Mouse (Mus musculus): Measurements from ENCODE around the gene Phgr1.
A peak's percentile ranks its signal among the peaks of the same experiment; 100 is the strongest.

Phgr1 gene

DNA sequence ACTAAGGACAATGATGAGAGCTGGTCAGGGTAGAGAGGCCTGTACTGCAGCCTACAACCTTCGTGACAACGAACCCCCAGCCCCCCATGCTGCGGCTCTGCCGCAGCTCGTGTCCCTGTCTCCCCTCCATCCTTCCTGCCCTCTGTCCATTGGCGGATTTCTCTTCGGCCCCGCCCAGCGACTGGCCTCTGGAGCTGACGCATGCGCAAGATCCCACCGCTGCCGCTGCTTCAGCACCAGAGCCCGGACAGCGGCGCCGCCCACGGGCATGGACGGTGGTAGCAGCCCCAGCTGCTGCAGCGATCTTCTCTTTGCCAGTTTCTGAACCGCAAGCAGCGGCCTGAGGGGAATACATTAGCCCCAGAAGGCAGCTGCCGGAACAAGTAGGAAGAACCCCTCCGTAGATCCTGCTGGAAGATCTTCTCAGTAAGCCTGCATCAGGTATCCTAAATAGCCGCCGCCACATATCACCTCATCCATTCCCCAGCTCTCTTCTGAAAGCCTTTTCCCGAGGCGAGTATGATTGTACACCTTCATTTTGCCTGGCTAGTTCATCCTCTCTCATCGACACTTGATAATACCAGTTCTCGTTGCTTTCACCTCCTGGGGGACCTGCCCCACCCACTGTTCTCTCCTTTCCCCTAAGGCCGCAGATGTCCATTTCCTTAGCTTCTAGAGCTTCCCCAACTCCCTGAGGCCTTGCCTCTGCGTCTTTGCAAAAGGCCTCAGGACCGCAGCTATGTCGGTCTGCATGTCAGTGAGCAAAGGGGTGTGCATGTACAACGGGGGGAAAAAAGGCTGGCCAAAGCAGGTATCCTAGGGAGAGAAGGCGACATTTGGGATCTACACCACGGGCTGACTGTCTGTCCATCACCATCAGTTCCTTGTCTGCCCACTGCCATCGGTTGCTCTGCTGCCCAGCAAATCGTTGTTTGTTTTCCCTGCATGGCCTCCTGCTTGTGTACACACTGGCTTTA lies 7.2 kb downstream of the Phgr1 start, which contains the start of gene Disp2:
TSS of gene Disp2 (plus strand) at position 216 of the 977 bp plus-strand sequence.
- peak; percentile 92 for DNase-seq

DNA sequence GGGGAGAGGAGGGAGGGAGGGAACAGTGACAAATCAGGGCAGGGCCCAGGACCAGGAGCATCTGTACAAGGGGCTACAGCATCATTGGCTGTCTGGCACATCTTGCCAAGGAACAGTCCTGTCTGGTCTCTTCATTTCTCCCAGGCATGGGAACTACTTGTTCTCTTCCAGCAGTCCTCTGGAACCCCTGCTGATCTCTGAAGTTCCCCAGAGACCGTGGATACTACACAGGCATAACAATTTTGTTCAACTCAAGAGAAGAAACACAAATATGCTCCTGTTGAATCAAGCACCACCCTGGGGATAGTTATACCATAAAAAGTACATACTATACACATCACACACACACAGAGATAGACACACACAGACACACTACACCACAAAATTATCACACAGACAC lies 8.5 kb downstream of the Phgr1 start:
- DNase-seq, result no peak

DNA sequence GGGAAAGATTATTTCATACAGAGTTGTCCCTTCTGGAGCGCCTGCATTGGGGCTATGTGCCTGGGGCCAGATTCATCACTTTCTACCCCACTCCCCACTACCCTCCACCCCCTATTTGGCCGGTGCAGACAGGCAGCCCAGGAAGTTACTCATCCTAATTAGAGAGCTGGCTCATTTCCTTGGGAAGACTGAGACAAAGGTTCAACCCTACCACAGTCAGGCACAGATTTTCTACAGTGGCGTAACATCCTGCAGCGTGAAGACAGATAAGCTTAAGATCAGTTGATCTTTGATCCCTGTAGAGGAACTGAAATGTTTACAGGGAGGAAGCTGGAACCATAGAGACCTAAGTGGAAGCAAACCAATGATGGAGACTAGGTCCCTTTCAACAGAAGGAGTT lies 9.7 kb downstream of the Phgr1 start:
- DNase-seq, result no peak

DNA sequence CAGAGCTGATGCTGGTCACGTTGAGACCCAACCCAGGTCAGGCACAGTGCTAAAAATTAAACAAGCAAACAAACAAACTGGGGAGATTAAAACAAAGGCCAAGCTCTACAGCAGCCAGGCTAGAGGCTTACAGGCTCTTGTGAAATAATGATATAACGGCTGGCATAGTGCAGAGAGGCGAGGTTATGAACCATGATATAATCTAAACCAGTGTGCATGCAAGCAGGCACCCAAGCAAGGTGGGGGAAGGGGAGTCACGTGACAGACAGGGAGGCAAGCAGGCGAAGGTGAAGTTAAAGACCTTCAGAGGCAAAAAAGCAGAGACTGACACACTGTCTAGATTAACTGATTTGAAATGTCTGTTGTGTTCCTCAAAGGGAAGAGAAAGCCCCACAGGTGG lies 10.5 kb downstream of the Phgr1 start:
- no peak for DNase-seq

DNA sequence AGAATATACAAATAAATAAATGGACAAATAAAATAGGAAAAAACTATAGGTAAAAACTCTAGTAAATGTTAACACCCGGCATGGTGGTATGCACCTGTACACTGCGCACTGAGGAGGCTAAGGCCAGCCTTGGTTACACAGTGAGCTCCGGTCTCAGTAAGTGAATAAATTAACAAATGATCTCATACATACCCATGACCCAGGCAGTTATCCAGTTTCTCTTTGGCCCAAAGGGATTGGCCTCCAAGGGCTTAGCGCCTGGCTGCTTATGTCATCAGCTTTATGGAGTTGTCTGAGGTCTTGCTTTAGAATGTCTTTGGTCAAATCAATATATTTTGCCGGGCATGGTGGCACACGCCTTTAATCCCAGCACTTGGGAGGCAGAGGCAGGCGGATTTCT lies 11.1 kb downstream of the Phgr1 start:
- no peak for DNase-seq

DNA sequence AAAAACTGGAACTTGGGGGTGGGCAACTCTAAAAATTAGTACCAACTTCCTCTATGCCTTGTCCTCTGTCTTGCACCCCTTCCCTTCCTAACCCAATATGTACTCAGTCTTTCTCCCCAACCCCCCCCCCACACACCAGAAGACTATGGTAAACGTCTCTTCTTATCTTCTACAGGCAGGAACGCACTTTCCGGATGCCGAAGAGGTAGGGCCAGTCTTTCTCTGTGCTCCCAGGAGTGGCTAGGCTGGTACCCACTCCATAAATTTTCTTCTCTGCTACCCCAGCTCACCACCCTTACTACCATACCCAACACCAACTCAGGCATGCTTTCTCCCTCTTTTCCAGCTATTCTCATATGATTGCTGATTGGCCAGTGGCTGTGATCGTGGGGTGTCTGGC lies 14.0 kb downstream of the Phgr1 start:
- no peak for DNase-seq

- DNase-seq, result peak; percentile 79
Observed at GRCm38 (mm10) chr2:118789501-118789900, 16.9 kb downstream of the Phgr1 start.

- no peak for DNase-seq
Observed at GRCm38 (mm10) chr2:118790221-118790550, 17.6 kb downstream of the Phgr1 start.

GRCm38 (mm10) chr2:118790551-118791525 lies 18.3 kb downstream of the Phgr1 start:
- DNase-seq, result peak; percentile 84

GRCm38 (mm10) chr2:118791591-118792258 lies 19.2 kb downstream of the Phgr1 start:
- DNase-seq, result no peak

DNA sequence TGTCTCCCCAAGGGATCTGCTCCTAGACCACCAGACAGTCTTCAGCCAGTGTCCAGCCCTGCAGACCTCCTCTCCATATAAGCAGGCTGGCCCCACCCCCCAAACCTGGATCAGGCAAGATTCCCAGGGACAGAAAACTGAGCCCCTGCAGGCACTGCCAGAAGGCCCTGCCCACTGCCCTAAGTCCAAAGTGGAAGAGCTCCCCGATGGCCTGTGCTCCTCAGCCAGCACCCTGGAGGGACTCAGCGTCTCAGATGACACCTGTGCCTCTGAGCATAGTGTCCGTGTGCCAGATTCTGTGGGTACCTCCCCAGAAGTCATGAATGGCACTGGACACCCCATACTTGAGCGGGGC lies 19.7 kb downstream of the Phgr1 start:
- DNase-seq, result no peak

DNA sequence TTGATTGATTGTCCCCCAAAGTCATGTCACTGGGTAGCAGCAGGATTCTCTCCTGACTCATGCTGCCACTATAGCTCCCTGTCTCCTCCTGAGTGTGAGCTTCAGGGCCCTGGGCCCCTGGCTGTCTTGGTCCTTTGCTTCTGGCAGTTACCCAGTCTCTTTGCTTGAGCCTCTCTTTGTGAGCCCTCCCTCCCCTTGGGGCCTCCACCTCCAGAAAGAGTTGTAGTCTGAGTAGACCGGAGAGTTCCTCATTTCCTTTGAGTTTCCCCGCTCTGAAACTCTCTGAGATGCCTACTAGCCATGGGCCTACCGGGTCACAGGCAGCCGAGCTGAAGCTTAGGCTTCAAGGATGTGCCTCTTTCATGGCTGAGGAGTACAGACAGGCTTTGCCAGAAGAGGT lies 21.1 kb downstream of the Phgr1 start:
- DNase-seq, result no peak

DNA sequence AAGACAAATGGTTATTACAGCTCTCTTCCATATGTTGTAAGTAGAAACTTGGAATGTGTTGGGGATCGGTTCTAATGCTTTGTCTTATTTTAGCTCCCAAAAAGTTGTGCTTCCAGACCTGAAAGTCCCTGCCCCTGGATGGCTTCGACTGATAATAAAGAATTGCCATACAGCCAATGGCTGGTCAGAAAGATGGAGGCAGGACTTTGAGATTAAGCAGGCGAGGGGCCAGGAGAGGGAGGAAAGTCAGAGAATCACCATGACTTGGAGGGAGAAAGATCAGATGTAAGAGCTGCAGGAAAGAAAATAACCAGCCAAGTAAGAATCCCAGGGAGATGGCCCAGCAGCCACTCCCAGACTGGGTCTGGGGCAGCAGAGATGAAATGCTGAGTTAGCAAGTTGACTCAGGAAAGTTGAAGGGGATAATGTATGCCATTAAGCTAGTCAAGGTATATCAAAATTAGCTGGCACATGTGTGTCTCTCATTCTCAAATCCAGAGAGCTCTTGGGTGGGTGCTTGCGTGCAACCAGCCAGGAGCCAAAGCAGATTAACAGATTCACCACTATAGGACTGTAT lies 30.1 kb downstream of the Phgr1 start:
- DNase-seq, result no peak

- no peak for DNase-seq
Observed at GRCm38 (mm10) chr2:118804474-118804873, 31.9 kb downstream of the Phgr1 start.

DNA sequence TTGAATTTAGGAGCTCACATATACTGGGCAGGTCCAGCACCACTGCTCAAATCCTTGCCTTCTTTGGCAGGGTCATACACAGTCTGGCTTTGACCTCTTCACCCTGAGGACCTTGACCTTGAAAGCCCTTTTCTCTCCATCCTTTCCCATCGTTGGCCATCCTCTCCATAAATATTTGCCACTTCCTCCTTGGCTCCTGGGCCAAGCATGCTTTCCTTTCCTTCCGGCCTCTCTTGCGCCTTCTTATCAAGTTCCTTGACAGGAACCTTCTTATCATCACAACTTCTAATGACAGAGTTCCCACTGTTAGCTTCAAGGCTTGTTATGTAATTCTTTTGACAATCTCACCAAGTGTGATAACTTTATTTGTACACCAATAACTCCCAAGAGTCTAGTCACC lies 32.6 kb downstream of the Phgr1 start:
- DNase-seq, result no peak

GRCm38 (mm10) chr2:118805756-118806155 lies 33.2 kb downstream of the Phgr1 start:
- no peak for DNase-seq

GRCm38 (mm10) chr2:118806860-118807259 lies 34.3 kb downstream of the Phgr1 start:
- no peak for DNase-seq

- DNase-seq, result no peak
Observed at GRCm38 (mm10) chr2:118810861-118811260, 38.3 kb downstream of the Phgr1 start.

DNA sequence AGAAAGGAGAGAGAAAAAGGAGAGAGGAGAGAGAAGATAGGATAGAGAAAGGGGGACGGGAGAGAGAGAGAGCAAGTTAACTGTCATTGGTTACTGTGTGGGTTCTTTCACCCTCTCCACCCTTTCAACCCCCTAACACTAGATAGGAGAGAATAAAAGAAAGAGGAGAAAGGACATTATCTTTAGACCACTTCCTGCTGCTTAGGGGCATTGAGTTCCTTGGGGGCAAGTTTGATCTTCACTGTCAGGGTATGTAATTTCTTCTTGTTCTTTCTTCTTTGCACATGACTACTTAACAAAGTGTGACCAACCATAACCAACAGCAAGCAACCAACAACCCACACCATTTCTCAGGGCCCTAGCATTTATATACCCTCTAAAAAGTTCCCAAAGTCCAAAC lies 40.2 kb downstream of the Phgr1 start:
- no peak for DNase-seq

- peak; percentile 81 for DNase-seq
Observed at GRCm38 (mm10) chr2:118813981-118814836, 41.6 kb downstream of the Phgr1 start, which contains the start of gene Knstrn. Gene Knstrn (plus strand): TSS chr2:118814003.

DNA sequence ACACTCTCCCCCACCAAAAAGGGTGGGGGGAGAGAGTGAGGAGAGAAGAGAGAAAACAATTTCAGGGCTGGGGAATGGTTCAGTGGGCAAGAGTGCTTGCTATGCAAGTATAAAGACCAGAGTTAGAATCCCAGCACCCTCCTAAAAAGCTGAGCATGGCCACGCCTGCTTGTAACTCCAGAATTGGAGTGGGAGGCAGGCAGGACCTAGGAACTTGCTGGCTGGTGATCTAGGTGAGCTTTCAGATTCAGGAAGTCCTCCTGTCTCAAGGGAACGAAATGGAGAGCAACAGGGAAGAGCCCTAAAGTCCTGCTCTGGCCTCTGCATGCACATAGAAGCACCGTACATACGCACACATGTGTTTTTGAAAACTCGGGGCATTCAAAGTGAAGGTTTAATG lies 50.2 kb downstream of the Phgr1 start:
- no peak for DNase-seq

GRCm38 (mm10) chr2:118824396-118824795 lies 51.8 kb downstream of the Phgr1 start:
- DNase-seq, result no peak

Data from cerebellum, adult 8-10 months (tissue).